Mouse (Mus musculus) myocyte (in vitro differentiated cells): Measurements from ENCODE around the gene Rnf217. TPM values are rescaled to one million over a fixed set of nuclear protein-coding genes. Genes with fewer than 3 reads are reported as not detected.

Experiments used
- H3K27me3 ChIP-seq: one replicate; pipeline ENCODE4 v1.6.1; 2011; ENCODE audit not compliant: control insufficient read depth, insufficient read depth, insufficient read length
- H3K36me3 ChIP-seq: one replicate; pipeline ENCODE4 v1.6.1; 2011; ENCODE audit not compliant: control insufficient read depth, insufficient read depth
- H3K4me2 ChIP-seq: one replicate; pipeline ENCODE4 v1.6.1; 2011; ENCODE audit warnings: low read depth, control low read depth
- H3K4me3 ChIP-seq: one replicate; pipeline ENCODE4 v1.5.1; 2011; ENCODE audit warnings: mild to moderate bottlenecking, control low read depth, moderate library complexity
- H3K79me2 ChIP-seq: one replicate; pipeline ENCODE4 v1.6.1; 2011; ENCODE audit not compliant: control insufficient read depth, insufficient read depth
- H3ac ChIP-seq: one replicate; pipeline ENCODE4 v1.6.1; 2011; ENCODE audit not compliant: control insufficient read depth, insufficient read length
- CEBPB ChIP-seq: IDR thresholded peaks from 2 replicates; pipeline ENCODE4 v1.6.1; 2011; ENCODE audit warnings: mild to moderate bottlenecking, moderate library complexity; ENCODE audit not compliant: poor library complexity, insufficient read depth, severe bottlenecking
- E2F4 ChIP-seq: IDR thresholded peaks from one replicate; pipeline ENCODE4 v1.6.1; 2011; ENCODE audit warnings: mild to moderate bottlenecking, control low read depth, moderate library complexity; ENCODE audit not compliant: insufficient read depth
- MAX ChIP-seq: IDR thresholded peaks from one replicate; pipeline ENCODE4 v1.6.1; 2011; ENCODE audit warnings: low read depth, mild to moderate bottlenecking, control low read depth
- MYOD1 ChIP-seq, 3 experiments: IDR thresholded peaks; one replicate each; pipeline ENCODE4 v1.6.1; 2011; ENCODE audit warnings: control low read depth in 2 of 3, low read depth in 2 of 3, mild to moderate bottlenecking in 2 of 3, moderate library complexity in 1 of 3; ENCODE audit not compliant: insufficient read length in 2 of 3, control insufficient read depth in 1 of 3
- MYOG ChIP-seq, 3 experiments: IDR thresholded peaks; one replicate each; pipeline ENCODE4 v1.6.1; 2011; ENCODE audit warnings: control low read depth in 2 of 3, low read depth in 2 of 3, mild to moderate bottlenecking in 2 of 3; ENCODE audit not compliant: insufficient read length in 2 of 3, control insufficient read depth in 1 of 3, insufficient read depth in 1 of 3
- POLR2A ChIP-seq: IDR thresholded peaks from one replicate; pipeline ENCODE4 v1.6.1; 2011; ENCODE audit warnings: low read depth, mild to moderate bottlenecking, control low read depth, moderate library complexity; ENCODE audit not compliant: insufficient read length
- POLR2AphosphoS2 ChIP-seq: IDR thresholded peaks from one replicate; pipeline ENCODE4 v1.6.1; 2011; ENCODE audit warnings: low read depth, control low read depth; ENCODE audit not compliant: insufficient read length
- REST ChIP-seq: IDR thresholded peaks from one replicate; pipeline ENCODE4 v1.6.1; 2011; ENCODE audit warnings: mild to moderate bottlenecking, control low read depth, moderate library complexity; ENCODE audit not compliant: insufficient read depth, insufficient read length
- SRF ChIP-seq: IDR thresholded peaks from one replicate; pipeline ENCODE4 v1.6.1; 2011; ENCODE audit warnings: low read depth; ENCODE audit not compliant: control insufficient read depth, insufficient read length
- TCF12 ChIP-seq: IDR thresholded peaks from one replicate; pipeline ENCODE4 v1.6.1; 2011; ENCODE audit warnings: mild to moderate bottlenecking, control low read depth; ENCODE audit not compliant: poor library complexity, insufficient read depth, severe bottlenecking
- TCF3 ChIP-seq: IDR thresholded peaks from one replicate; pipeline ENCODE4 v1.6.1; 2011; ENCODE audit warnings: low read depth, control low read depth; ENCODE audit not compliant: insufficient read length
- USF1 ChIP-seq: IDR thresholded peaks from one replicate; pipeline ENCODE4 v1.6.1; 2011; ENCODE audit warnings: low read depth, mild to moderate bottlenecking, control low read depth, moderate library complexity
- polyA plus RNA-seq: library from polyadenylated mRNA; unstranded; fragments of >200 nt; fragmentation: generic; extraction: Trizol; gene quantifications from one replicate; pipeline ENCODE4 v1.2.1, GENCODE M21; 2012; ENCODE audit warnings: missing spikeins

The Rnf217 gene
- polyA plus RNA-seq, 1 experiment: 5.8 TPM

- Histone ChIP-seq H3K79me2 (no peaks in the 10 kb centered on the region), H3K4me2 (no peak overlapping the region), H3K36me3 (no peaks in the 10 kb centered on the region), H3ac (no peak overlapping the region), H3K4me3 (no peak overlapping the region), H3K27me3 (no peaks in the 10 kb centered on the region)
- TF ChIP-seq CEBPB (no peak), E2F4 (no peak), MAX (no peak), POLR2AphosphoS2 (no peak), REST (no peak), TCF3 (no peak), TCF12 (no peak), MYOD1 (IDR thresholded peaks at IDR 0.05; ENCODE audit: control insufficient read depth in 1 of 3, insufficient read length in 2 of 3, low read depth in 2 of 3) (no peak), USF1 (no peak), POLR2A (no peak), MYOG (IDR thresholded peaks at IDR 0.05; ENCODE audit: control insufficient read depth in 1 of 3, insufficient read depth in 1 of 3, insufficient read length in 2 of 3, low read depth in 2 of 3) (no peak), SRF (no peak)
These were observed 23.0 kb upstream of the Rnf217 start for GRCm38 (mm10) chr10:31632005-31632404.

GRCm38 (mm10) chr10:31615355-31615754, 6.4 kb upstream of the Rnf217 start:
- H3K27me3 ChIP-seq: no peaks in the 10 kb centered on the region

GRCm38 (mm10) chr10:31614111-31614510, 5.1 kb upstream of the Rnf217 start:
- Histone ChIP-seq H3K79me2 (no peaks in the 10 kb centered on the region), H3K4me2 (no peak overlapping the region), H3K4me3 (no peak overlapping the region), H3K36me3 (no peaks in the 10 kb centered on the region), H3K27me3 (no peaks in the 10 kb centered on the region), H3ac (no peak overlapping the region)
- TF ChIP-seq USF1 (no peak), MAX (no peak), TCF3 (no peak), CEBPB (no peak), E2F4 (no peak), TCF12 (no peak), POLR2AphosphoS2 (no peak), MYOD1 (IDR thresholded peaks at IDR 0.05; ENCODE audit: control insufficient read depth in 1 of 3, insufficient read length in 2 of 3, low read depth in 2 of 3) (no peak), POLR2A (no peak), MYOG (IDR thresholded peaks at IDR 0.05; ENCODE audit: control insufficient read depth in 1 of 3, insufficient read depth in 1 of 3, insufficient read length in 2 of 3, low read depth in 2 of 3) (no peak), SRF (no peak), REST (no peak)

More at GRCm38 (mm10) chr10:31615355-31615754, 6.4 kb upstream of the Rnf217 start:
- Histone ChIP-seq H3K4me3 (no peak overlapping the region), H3K4me2 (no peak overlapping the region), H3ac (no peak overlapping the region), H3K36me3 (no peaks in the 10 kb centered on the region), H3K79me2 (no peaks in the 10 kb centered on the region)
- TF ChIP-seq TCF3: no peak
- TF ChIP-seq E2F4: no peak
- no peak for TF ChIP-seq TCF12
- no peak for TF ChIP-seq MAX
- no peak for TF ChIP-seq MYOD1 (IDR thresholded peaks at IDR 0.05; ENCODE audit: control insufficient read depth in 1 of 3, insufficient read length in 2 of 3, low read depth in 2 of 3)
- no peak for TF ChIP-seq SRF
- no peak for TF ChIP-seq CEBPB

- no peak for TF ChIP-seq TCF12
- TF ChIP-seq MYOD1 (IDR thresholded peaks at IDR 0.05; ENCODE audit: control insufficient read depth in 1 of 3, insufficient read length in 2 of 3, low read depth in 2 of 3): peak in 1 of 3 experiments; percentile 24
- no peak for TF ChIP-seq POLR2A
- TF ChIP-seq TCF3: no peak
- TF ChIP-seq MAX: no peak
- TF ChIP-seq E2F4: no peak
- no peak for TF ChIP-seq MYOG (IDR thresholded peaks at IDR 0.05; ENCODE audit: control insufficient read depth in 1 of 3, insufficient read depth in 1 of 3, insufficient read length in 2 of 3, low read depth in 2 of 3)
- H3K36me3 ChIP-seq: no peaks in the 10 kb centered on the region
- H3K4me3 ChIP-seq: peak overlapping the region; percentile 86
- no peaks in the 10 kb centered on the region for H3K27me3 ChIP-seq
- peaks cover 51% of the 10 kb centered on the region for H3K79me2 ChIP-seq
- H3ac ChIP-seq: peak overlapping the region; percentile 93
- peak overlapping the region; percentile 87 for H3K4me2 ChIP-seq
These were observed 431 bp downstream of the Rnf217 start for GRCm38 (mm10) chr10:31608441-31609065.
